Mouse (Mus musculus) MEL (cell line): ENCODE data around the gene R3hcc1l. TPM values are rescaled to one million over a fixed set of nuclear protein-coding genes. Genes with fewer than 3 reads are reported as not detected.

ENCODE experiments used
- DNase-seq: peaks from one replicate; pipeline ENCODE4 v3.0.0; 2011; ENCODE audit warnings: low read depth, low spot score
- H3K27ac ChIP-seq: 2 replicates; pipeline ENCODE4 v1.5.1; 2012; ENCODE audit warnings: low read depth, mild to moderate bottlenecking, control low read depth, low read length, moderate library complexity; ENCODE audit not compliant: control insufficient read depth
- H3K27me3 ChIP-seq, 2 experiments: fragments of 150-350 bp in 1 of 2; sonication (generic) in 1 of 2; 2 replicates each; pipeline ENCODE4 v1.6.1; 2012; ENCODE audit warnings: low read length in 2 of 2, mild to moderate bottlenecking in 2 of 2, improper control_type of control experiment in 1 of 2, moderate library complexity in 1 of 2; ENCODE audit not compliant: insufficient read depth in 2 of 2, control insufficient read depth in 1 of 2
- H3K36me3 ChIP-seq, 2 experiments: 2 replicates each; pipeline ENCODE4 v1.6.1; 2012 to 2014; ENCODE audit warnings: low read length in 2 of 2, improper control_type of control experiment in 1 of 2, inconsistent platforms in 1 of 2, mild to moderate bottlenecking in 1 of 2; ENCODE audit not compliant: insufficient read depth in 2 of 2, control insufficient read depth in 1 of 2
- H3K4me1 ChIP-seq, 2 experiments: fragments of 150-350 bp in 1 of 2; sonication (generic) in 1 of 2; 2 replicates each; pipeline ENCODE4 v1.6.1; 2012; ENCODE audit warnings: low read length in 2 of 2, improper control_type of control experiment in 1 of 2, mild to moderate bottlenecking in 1 of 2; ENCODE audit not compliant: insufficient read depth in 2 of 2, control insufficient read depth in 1 of 2
- H3K4me3 ChIP-seq, 2 experiments: fragments of 150-350 bp in 1 of 2; sonication (generic) in 1 of 2; 2 replicates each; pipeline ENCODE4 v1.5.1; 2012; ENCODE audit warnings: low read depth in 2 of 2, low read length in 2 of 2, mild to moderate bottlenecking in 2 of 2, moderate library complexity in 2 of 2, control low read depth in 1 of 2, improper control_type of control experiment in 1 of 2; ENCODE audit not compliant: control insufficient read depth in 1 of 2, insufficient read depth in 1 of 2
- H3K79me2 ChIP-seq: 2 replicates; pipeline ENCODE4 v1.6.1; 2012; ENCODE audit warnings: mild to moderate bottlenecking, low read length, moderate library complexity; ENCODE audit not compliant: control insufficient read depth, poor library complexity, insufficient read depth
- H3K9ac ChIP-seq: 2 replicates; pipeline ENCODE4 v1.6.1; 2012; ENCODE audit warnings: low read depth, mild to moderate bottlenecking, control low read depth, low read length, moderate library complexity; ENCODE audit not compliant: control insufficient read depth, poor library complexity, severe bottlenecking
- H3K9me3 ChIP-seq: fragments of 150-350 bp; sonication (generic); replicated peaks from 2 replicates; pipeline ENCODE4 v1.6.1; 2012; ENCODE audit warnings: mild to moderate bottlenecking, low read length, improper control_type of control experiment, moderate library complexity; ENCODE audit not compliant: insufficient read depth
- E2F4 ChIP-seq: IDR thresholded peaks from 2 replicates; pipeline ENCODE4 v1.6.1; 2011; ENCODE audit warnings: low read depth, low read length, improper control_type of control experiment, borderline replicate concordance
- ETS1 ChIP-seq: IDR thresholded peaks from 2 replicates; pipeline ENCODE4 v1.6.1; 2012; ENCODE audit warnings: low read depth, mild to moderate bottlenecking, inconsistent platforms, low read length, improper control_type of control experiment, moderate library complexity
- GATA1 ChIP-seq: IDR thresholded peaks from 2 replicates; pipeline ENCODE4 v1.6.1; 2011; ENCODE audit warnings: low read depth, low read length, improper control_type of control experiment
- JUND ChIP-seq: IDR thresholded peaks from 2 replicates; pipeline ENCODE4 v1.6.1; 2011; ENCODE audit warnings: low read depth, mild to moderate bottlenecking, improper control_type of control experiment, low read length
- KAT2A ChIP-seq: conservative IDR thresholded peaks from 2 replicates; pipeline ENCODE4 v1.6.1; 2012; ENCODE audit warnings: low read depth, low read length, improper control_type of control experiment, inconsistent platforms
- MYB ChIP-seq: IDR thresholded peaks from 2 replicates; pipeline ENCODE4 v1.6.1; 2011; ENCODE audit warnings: mild to moderate bottlenecking, low read depth, low read length, improper control_type of control experiment
- MYC ChIP-seq: IDR thresholded peaks from 2 replicates; pipeline ENCODE4 v1.6.1; 2011; ENCODE audit warnings: low read depth, mild to moderate bottlenecking, low read length, improper control_type of control experiment, moderate library complexity
- NRF1 ChIP-seq: IDR thresholded peaks from 2 replicates; pipeline ENCODE4 v1.6.1; 2014; ENCODE audit warnings: low read depth, mild to moderate bottlenecking, inconsistent platforms, low read length, improper control_type of control experiment, moderate library complexity; ENCODE audit not compliant: poor library complexity, insufficient read depth, severe bottlenecking
- POLR2AphosphoS2 ChIP-seq: IDR thresholded peaks from 2 replicates; pipeline ENCODE4 v1.6.1; 2011; ENCODE audit warnings: low read length, improper control_type of control experiment
- RCOR1 ChIP-seq: IDR thresholded peaks from 2 replicates; pipeline ENCODE4 v1.6.1; 2012; ENCODE audit warnings: low read depth, mild to moderate bottlenecking, inconsistent platforms, low read length, improper control_type of control experiment
- TBP ChIP-seq: IDR thresholded peaks from 2 replicates; pipeline ENCODE4 v1.8.0; 2011; ENCODE audit warnings: low read depth, low read length, improper control_type of control experiment
- TCF12 ChIP-seq: IDR thresholded peaks from 2 replicates; pipeline ENCODE4 v1.6.1; 2014; ENCODE audit warnings: low read depth, mild to moderate bottlenecking, inconsistent platforms, low read length, improper control_type of control experiment, moderate library complexity
- USF1 ChIP-seq: IDR thresholded peaks from 2 replicates; pipeline ENCODE4 v1.6.1; 2014; ENCODE audit warnings: low read depth, mild to moderate bottlenecking, inconsistent platforms, low read length, improper control_type of control experiment, moderate library complexity
- USF2 ChIP-seq, 2 experiments: IDR thresholded peaks; 2 replicates each; pipeline ENCODE4 v1.6.1; 2011 to 2012; ENCODE audit warnings: improper control_type of control experiment in 2 of 2, low read length in 2 of 2, borderline replicate concordance in 1 of 2, inconsistent platforms in 1 of 2, low read depth in 1 of 2, mild to moderate bottlenecking in 1 of 2; ENCODE audit not compliant: insufficient read depth in 1 of 2
- ZMIZ1 ChIP-seq: IDR thresholded peaks from 2 replicates; pipeline ENCODE4 v1.6.1; 2012; ENCODE audit warnings: low read depth, mild to moderate bottlenecking, inconsistent platforms, low read length, improper control_type of control experiment, moderate library complexity
- ZNF384 ChIP-seq: IDR thresholded peaks from 2 replicates; pipeline ENCODE4 v1.6.1; 2012; ENCODE audit warnings: low read depth, mild to moderate bottlenecking, inconsistent platforms, low read length, improper control_type of control experiment
- polyA plus RNA-seq, 2 experiments: library from polyadenylated mRNA; stranded (reverse) in 1 of 2; unstranded in 1 of 2; fragments of >175 nt in 1 of 2; fragments of >200 nt in 1 of 2; gene quantifications; 2 replicates each; pipeline versions ENCODE4 v1.2.1 to v1.2.4; 2012; ENCODE audit warnings: low replicate concordance in 2 of 2, low read depth in 1 of 2; ENCODE audit not compliant: insufficient read length in 2 of 2, insufficient read depth in 1 of 2, missing spikeins in 1 of 2
- total RNA-seq: library from RNA; depleted of rRNA; stranded (reverse); fragments of 300-350 nt; gene quantifications from 2 replicates; pipeline ENCODE4 v1.2.3, GENCODE M21; 2012

R3hcc1l gene
- total and polyA plus RNA-seq, 3 experiments: 14.8 to 119 (median 21.5) TPM

DNA sequence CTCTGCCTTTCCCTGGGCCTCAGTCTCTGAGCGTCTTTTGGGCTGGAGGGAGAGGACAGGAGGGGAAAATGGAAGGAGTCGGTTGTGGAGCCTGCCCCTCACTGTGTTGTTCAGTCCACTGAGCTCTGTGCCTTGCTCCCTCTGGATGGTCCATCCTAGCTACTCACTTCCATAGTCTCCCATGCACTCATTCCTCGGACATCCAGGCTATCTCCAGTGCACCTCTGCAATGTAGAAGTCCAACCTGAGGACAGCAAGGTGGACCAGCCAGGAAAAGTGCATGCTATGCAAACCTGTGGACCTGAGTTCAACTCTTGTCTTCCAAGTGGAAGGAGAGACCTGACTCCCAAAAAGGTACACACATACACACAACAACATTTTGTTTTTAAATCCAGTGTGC, 82.0 kb downstream of the R3hcc1l start:
- H3K27ac ChIP-seq: no peak overlapping the region
- DNase-seq: no peak
- no peaks in the 10 kb centered on the region for H3K36me3 ChIP-seq
- H3K27me3 ChIP-seq: no peaks in the 10 kb centered on the region
- no peak overlapping the region for H3K4me3 ChIP-seq
- H3K79me2 ChIP-seq: no peaks in the 10 kb centered on the region
- TF ChIP-seq TBP (no peak), ZNF384 (no peak), USF1 (no peak), USF2 (IDR thresholded peaks at IDR 0.05; ENCODE audit: borderline replicate concordance in 1 of 2, insufficient read depth in 1 of 2, low read depth in 1 of 2, low read length in 2 of 2) (no peak), GATA1 (no peak), MYC (no peak), POLR2AphosphoS2 (no peak), E2F4 (no peak), NRF1 (no peak), JUND (no peak), ZMIZ1 (no peak), KAT2A (no peak), MYB (no peak), TCF12 (no peak), RCOR1 (no peak)
- no peak overlapping the region for H3K9ac ChIP-seq
- no peaks in the 10 kb centered on the region for H3K4me1 ChIP-seq
- H3K9me3 ChIP-seq: no peaks in the 10 kb centered on the region

GRCm38 (mm10) chr19:42601445-42601844, 82.9 kb downstream of the R3hcc1l start:
- Histone ChIP-seq H3K4me3 (no peak overlapping the region), H3K9me3 (no peaks in the 10 kb centered on the region), H3K27me3 (no peaks in the 10 kb centered on the region), H3K79me2 (no peaks in the 10 kb centered on the region)
- no peak for DNase-seq
- TF ChIP-seq ETS1: no peak
- TF ChIP-seq, all 39 proteins: peak for 0
- H3K4me1 ChIP-seq: no peaks in the 10 kb centered on the region
- no peak overlapping the region for H3K9ac ChIP-seq
- H3K36me3 ChIP-seq: no peaks in the 10 kb centered on the region
- H3K27ac ChIP-seq: no peak overlapping the region
